Mouse (Mus musculus): ENCODE measurements at regions not wholly inside any gene's neighbourhood (a gene's known extent, or its start where the extent isn't known, plus 50 kb on each side); places are given as distances from the start of the nearest gene placed in this dataset.

GRCm38 (mm10) chr1:187428536-187429215, 179.9 kb upstream of the Esrrg start:
- TF ChIP-seq GATA1 (IDR thresholded peaks at IDR 0.05; ENCODE audit: low read depth, low read length), result no peak
- TF ChIP-seq NRF1 (IDR thresholded peaks at IDR 0.05; ENCODE audit: insufficient read depth, low read depth, low read length, poor library complexity, severe bottlenecking), result no peak
